Mouse (Mus musculus) lung, adult 18-20 months (tissue): ENCODE results near the gene Pdzd4.

Experiments used
- DNase-seq, 2 experiments: peaks; one replicate each; pipeline ENCODE4 v3.0.0; 2022; ENCODE audit warnings: mixed read lengths in 2 of 2

Pdzd4 gene

GRCm38 (mm10) chrX:73824185-73825151, at the start of gene Pdzd4:
Gene Pdzd4 (minus strand): TSS chrX:73824969.
- peak; percentile 25 to 41 for DNase-seq

- DNase-seq: no peak
These were observed 47.2 kb upstream of the Pdzd4 start for GRCm38 (mm10) chrX:73871956-73872355.

GRCm38 (mm10) chrX:73871474-73871873, 46.7 kb upstream of the Pdzd4 start:
- no peak for DNase-seq

- DNase-seq: no peak
These were observed 44.6 kb upstream of the Pdzd4 start for GRCm38 (mm10) chrX:73869334-73869733.

GRCm38 (mm10) chrX:73867852-73868251, 43.1 kb upstream of the Pdzd4 start:
- DNase-seq: no peak

GRCm38 (mm10) chrX:73867256-73867655, 42.5 kb upstream of the Pdzd4 start:
- DNase-seq: no peak

GRCm38 (mm10) chrX:73864692-73865091, 39.9 kb upstream of the Pdzd4 start:
- DNase-seq: no peak

GRCm38 (mm10) chrX:73855087-73855408, 30.3 kb upstream of the Pdzd4 start:
- DNase-seq: no peak

- DNase-seq: no peak
These were observed 29.7 kb upstream of the Pdzd4 start for GRCm38 (mm10) chrX:73854326-73855086.

GRCm38 (mm10) chrX:73836691-73837090, 11.9 kb upstream of the Pdzd4 start:
- no peak for DNase-seq

GRCm38 (mm10) chrX:73835731-73836130, 11.0 kb upstream of the Pdzd4 start:
- DNase-seq: no peak

GRCm38 (mm10) chrX:73823747-73824146, 1.0 kb downstream of the Pdzd4 start:
- DNase-seq: no peak

GRCm38 (mm10) chrX:73816596-73817314, 8.0 kb downstream of the Pdzd4 start:
- no peak for DNase-seq

GRCm38 (mm10) chrX:73815072-73815471, 9.7 kb downstream of the Pdzd4 start:
- no peak for DNase-seq

GRCm38 (mm10) chrX:73805814-73806213, 19.0 kb downstream of the Pdzd4 start:
- DNase-seq: no peak

- peak; percentile 56 to 67 for DNase-seq
These were observed 26.3 kb downstream of the Pdzd4 start for GRCm38 (mm10) chrX:73798502-73798901.

- no peak for DNase-seq
These were observed 27.3 kb downstream of the Pdzd4 start for GRCm38 (mm10) chrX:73797511-73797910.

- no peak for DNase-seq
These were observed 31.3 kb downstream of the Pdzd4 start for GRCm38 (mm10) chrX:73793505-73793904.

- DNase-seq: no peak
These were observed 31.7 kb downstream of the Pdzd4 start for GRCm38 (mm10) chrX:73793039-73793438.

- no peak for DNase-seq
These were observed 36.3 kb downstream of the Pdzd4 start for GRCm38 (mm10) chrX:73788501-73788900.

- no peak for DNase-seq
These were observed 37.6 kb downstream of the Pdzd4 start for GRCm38 (mm10) chrX:73787225-73787558.

GRCm38 (mm10) chrX:73786364-73787224, 38.2 kb downstream of the Pdzd4 start, which contains the start of the genes Idh3g and Ssr4:
Gene Idh3g (minus strand): TSS chrX:73786897.
Gene Ssr4 (plus strand): TSS chrX:73787028.
- DNase-seq: peak; percentile 95
